Mouse (Mus musculus) intestine, embryonic 14.5 days (tissue): ENCODE results near the gene Vav1. TPM values are rescaled to one million over a fixed set of nuclear protein-coding genes. Genes with fewer than 3 reads are reported as not detected.
A peak's percentile ranks its signal among the peaks of the same experiment; 100 is the strongest.
"Not testable (repeated sequence)": the region's sequence is repeated elsewhere in the genome, so short reads cannot be mapped to it uniquely, and the experiment has no call there.

Experiments used
- ATAC-seq: fragments of 200-750 bp; cut with Nextera tagmentation; replicated peaks from 2 replicates; pipeline ENCODE4 v1.8.0; 2017; ENCODE audit warnings: low read depth, moderate number of reproducible peaks, moderate TSS enrichment, moderate library complexity; ENCODE audit not compliant: low FRiP score, low TSS enrichment
- DNase-seq: peaks from one replicate; pipeline ENCODE4 v3.0.0-alpha.2; 2018; ENCODE audit warnings: low spot score
- H3K27ac ChIP-seq: fragments of 300-500 bp; sonication (generic); 2 replicates; pipeline ENCODE4 v1.5.1; 2014; ENCODE audit warnings: low read depth, mild to moderate bottlenecking, control low read depth
- H3K27me3 ChIP-seq: fragments of 300-500 bp; sonication (generic); replicated peaks from 2 replicates; pipeline ENCODE4 v1.6.1; 2014; ENCODE audit warnings: low read length, control low read depth; ENCODE audit not compliant: control insufficient read depth, insufficient read depth
- H3K36me3 ChIP-seq: fragments of 300-500 bp; sonication (generic); 2 replicates; pipeline ENCODE4 v1.6.1; 2014; ENCODE audit warnings: low read length, control low read depth; ENCODE audit not compliant: control insufficient read depth, insufficient read depth
- H3K4me1 ChIP-seq: fragments of 300-500 bp; sonication (generic); replicated peaks from 2 replicates; pipeline ENCODE4 v1.6.1; 2014; ENCODE audit warnings: low read length, control low read depth, mixed read lengths; ENCODE audit not compliant: control insufficient read depth, insufficient read depth
- H3K4me2 ChIP-seq: fragments of 300-500 bp; sonication (generic); 2 replicates; pipeline ENCODE4 v1.6.1; 2014; ENCODE audit warnings: low read length
- H3K4me3 ChIP-seq: fragments of 300-500 bp; sonication (generic); 2 replicates; pipeline ENCODE4 v1.5.1; 2014; ENCODE audit warnings: low read depth, low read length, control low read depth, mixed read lengths
- H3K9ac ChIP-seq: fragments of 300-500 bp; sonication (generic); 2 replicates; pipeline ENCODE4 v1.6.1; 2014; ENCODE audit warnings: mild to moderate bottlenecking, low read length
- H3K9me3 ChIP-seq: fragments of 300-500 bp; sonication (generic); 2 replicates; pipeline ENCODE4 v1.6.1; 2016; ENCODE audit warnings: low read length, control low read depth; ENCODE audit not compliant: control insufficient read depth
- WGBS: fragments of 180-500 bp; shearing (Covaris S2); extraction: QIAGEN DNeasy Blood & Tissue Kit; methylation state at CpG from one replicate; pipeline ENCODE4 v1.1.7; 2014; 5-methylcytosine and 5-hydroxymethylcytosine counted together
- polyA plus RNA-seq: library from polyadenylated mRNA; unstranded; fragments of >200 nt; fragmentation: Nextera tagmentation; extraction: Ambion mirVana; gene quantifications from 2 replicates; pipeline ENCODE4 v1.2.1, GENCODE M21; 2014

Gene Vav1
- polyA plus RNA-seq, 1 experiment from 2014 or later: 2.1 TPM

- ATAC-seq (no peak), DNase-seq (no peak)
- H3K4me3 ChIP-seq: no peak overlapping the region
- H3K9ac ChIP-seq: no peak overlapping the region
- no peak overlapping the region for H3K4me2 ChIP-seq
- no peaks in the 10 kb centered on the region for H3K9me3 ChIP-seq
- H3K36me3 ChIP-seq: no peaks in the 10 kb centered on the region
- H3K27ac ChIP-seq: no peak overlapping the region
- H3K4me1 ChIP-seq: peaks cover 7% of the 10 kb centered on the region
- WGBS: 24% methylated on average over 7 of the region's 7 CpGs
- H3K27me3 ChIP-seq: peaks cover 21% of the 10 kb centered on the region
Observed at GRCm38 (mm10) chr17:57273846-57274245, 5.1 kb upstream of the Vav1 start.

DNA sequence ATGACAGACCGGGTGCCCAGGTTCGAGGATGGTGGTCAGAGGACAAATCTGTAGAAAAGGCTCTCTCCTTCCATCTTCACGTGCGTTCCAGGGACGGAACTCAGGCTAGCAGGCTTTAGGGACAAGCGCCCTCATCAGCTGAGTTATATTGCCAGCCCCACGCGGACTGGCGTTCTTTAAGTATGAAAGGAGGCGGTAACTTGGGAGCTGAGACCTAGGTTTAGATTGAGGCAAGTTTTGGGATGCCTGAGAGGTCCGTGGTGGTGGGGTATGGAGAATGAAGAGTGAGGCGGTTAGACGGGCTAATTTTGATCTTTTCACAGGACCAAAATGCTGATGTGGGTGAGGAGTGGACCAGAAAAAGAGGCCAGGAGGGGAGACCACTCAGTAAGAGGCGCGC, 4.2 kb upstream of the Vav1 start:
- WGBS: 7% methylated on average over 15 of the region's 15 CpGs
- H3K27ac ChIP-seq: no peak overlapping the region
- ATAC-seq: no peak

GRCm38 (mm10) chr17:57275111-57275996, 3.5 kb upstream of the Vav1 start:
- ATAC-seq: peak; percentile 85
- Histone ChIP-seq H3K27ac (no peak overlapping the region), H3K4me1 (peaks cover 7% of the 10 kb centered on the region), H3K27me3 (peaks cover 21% of the 10 kb centered on the region), H3K4me3 (peak overlapping the region; percentile 45), H3K36me3 (no peaks in the 10 kb centered on the region), H3K9me3 (no peaks in the 10 kb centered on the region), H3K9ac (0 out of 2 replicates have a peak overlapping the region, but pooled peaks have one; percentile 27), H3K4me2 (peak overlapping the region; percentile 81)
- 1% methylated on average over 53 of the region's 53 CpGs for WGBS
- peak; percentile 87 for DNase-seq

More for the DNA sequence above, 4.2 kb upstream of the Vav1 start:
- peaks cover 7% of the 10 kb centered on the region for H3K4me1 ChIP-seq
- 0 out of 2 replicates have a peak overlapping the region, but pooled peaks have one; percentile 27 for H3K9ac ChIP-seq
- peak overlapping the region; percentile 45 for H3K4me3 ChIP-seq
- H3K4me2 ChIP-seq: peak overlapping the region; percentile 81
- peaks cover 21% of the 10 kb centered on the region for H3K27me3 ChIP-seq
- H3K36me3 ChIP-seq: no peaks in the 10 kb centered on the region
- DNase-seq: no peak
- H3K9me3 ChIP-seq: no peaks in the 10 kb centered on the region

GRCm38 (mm10) chr17:57275997-57276351, 2.9 kb upstream of the Vav1 start:
- Histone ChIP-seq H3K4me1 (peaks cover 7% of the 10 kb centered on the region), H3K27me3 (peaks cover 21% of the 10 kb centered on the region), H3K27ac (no peak overlapping the region), H3K9me3 (no peaks in the 10 kb centered on the region), H3K4me2 (peak overlapping the region; percentile 81), H3K36me3 (no peaks in the 10 kb centered on the region), H3K4me3 (peak overlapping the region; percentile 45), H3K9ac (no peak overlapping the region)
- 3% methylated on average over 13 of the region's 13 CpGs for WGBS
- DNase-seq (peak; percentile 58), ATAC-seq (peak; percentile 34; the same call in 1 of the 2 replicates)

- peak; percentile 81 for DNase-seq
- peak overlapping the region; percentile 81 for H3K4me2 ChIP-seq
- peak overlapping the region; percentile 45 for H3K4me3 ChIP-seq
- H3K27ac ChIP-seq: no peak overlapping the region
- no peaks in the 10 kb centered on the region for H3K9me3 ChIP-seq
- peaks cover 21% of the 10 kb centered on the region for H3K27me3 ChIP-seq
- WGBS: 1% methylated on average over 20 of the region's 20 CpGs
- no peak overlapping the region; the same call in 1 of the 2 replicates for H3K9ac ChIP-seq
- ATAC-seq: no peak; the same call in 1 of the 2 replicates
- peaks cover 7% of the 10 kb centered on the region for H3K4me1 ChIP-seq
- H3K36me3 ChIP-seq: no peaks in the 10 kb centered on the region
Observed at GRCm38 (mm10) chr17:57276634-57277121, 2.2 kb upstream of the Vav1 start.

DNA sequence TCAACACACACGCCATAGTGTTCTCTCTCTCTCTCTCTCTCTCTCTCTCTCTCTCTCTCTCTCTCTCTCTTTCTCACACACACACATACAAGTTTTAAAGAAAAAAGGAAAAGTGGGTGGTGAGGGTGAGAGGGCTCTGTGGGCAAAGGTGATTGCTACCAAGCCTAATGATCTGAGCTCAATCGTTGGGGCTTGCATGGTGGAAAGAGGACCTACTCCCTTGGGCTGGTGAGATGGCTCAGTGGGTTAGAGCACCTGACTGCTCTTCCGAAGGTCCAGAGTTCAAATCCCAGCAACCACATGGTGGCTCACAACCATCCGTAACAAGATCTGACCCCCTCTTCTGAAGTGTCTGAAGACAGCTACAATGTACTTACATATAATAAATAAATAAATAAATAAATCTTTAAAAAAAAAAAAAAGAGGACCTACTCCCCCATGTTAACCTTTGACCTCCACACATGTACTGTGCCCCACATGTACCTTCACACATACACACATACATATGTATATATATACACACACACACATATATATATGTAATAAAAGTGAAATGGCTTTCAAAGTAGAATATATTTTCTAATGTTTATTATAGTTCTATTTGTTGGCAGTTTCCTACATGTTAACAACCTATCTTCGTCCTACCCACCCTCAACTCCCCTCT, 1.2 kb upstream of the Vav1 start:
- not testable (repeated sequence) for H3K9me3 ChIP-seq, H3K4me3 ChIP-seq, ATAC-seq, DNase-seq, H3K27ac ChIP-seq, H3K4me2 ChIP-seq, H3K36me3 ChIP-seq, H3K9ac ChIP-seq, H3K4me1 ChIP-seq
- WGBS: 79% methylated on average over 4 of the region's 5 CpGs
- peaks cover 21% of the 10 kb centered on the region for H3K27me3 ChIP-seq

DNA sequence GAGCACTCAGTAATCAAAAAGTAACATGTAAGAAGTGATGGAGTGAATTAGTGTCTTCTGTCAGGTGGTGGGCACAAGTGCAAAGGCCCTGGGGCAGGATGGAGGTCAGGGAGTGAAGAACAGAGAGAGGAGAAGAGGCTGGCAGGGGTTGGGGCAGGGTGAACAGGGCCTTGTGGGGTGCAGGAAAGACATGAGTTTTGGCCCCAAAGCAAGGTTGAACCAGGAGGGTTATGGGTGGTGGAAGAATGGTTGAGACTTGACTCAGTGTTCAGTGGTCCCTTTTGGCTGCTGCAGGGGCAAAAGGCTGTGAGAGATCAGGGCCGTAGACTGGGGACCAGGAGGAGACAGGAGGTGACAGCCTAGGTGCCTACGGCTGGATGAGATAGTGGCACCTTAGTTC, 363 bp upstream of the Vav1 start:
- no peak for ATAC-seq
- Histone ChIP-seq H3K9ac (no peak overlapping the region), H3K36me3 (no peaks in the 10 kb centered on the region), H3K9me3 (no peaks in the 10 kb centered on the region), H3K27me3 (peaks cover 21% of the 10 kb centered on the region), H3K4me2 (no peak overlapping the region), H3K4me3 (no peak overlapping the region), H3K27ac (no peak overlapping the region), H3K4me1 (peaks cover 7% of the 10 kb centered on the region)
- no peak for DNase-seq
- 86% methylated on average over 2 of the region's 2 CpGs for WGBS

GRCm38 (mm10) chr17:57279591-57280224, 808 bp downstream of the Vav1 start:
- Histone ChIP-seq H3K27me3 (peaks cover 13% of the 10 kb centered on the region), H3K4me1 (peaks cover 7% of the 10 kb centered on the region), H3K9ac (no peak overlapping the region), H3K36me3 (no peaks in the 10 kb centered on the region), H3K9me3 (no peaks in the 10 kb centered on the region), H3K27ac (no peak overlapping the region), H3K4me3 (no peak overlapping the region), H3K4me2 (no peak overlapping the region)
- 53% methylated on average over 9 of the region's 9 CpGs for WGBS
- DNase-seq (no peak), ATAC-seq (no peak)
